Mouse (Mus musculus) heart, adult 9 months (tissue): ENCODE measurements around the gene Pomt1.

Experiments used
- DNase-seq, 2 experiments: peaks; one replicate each; pipeline ENCODE4 v3.0.0; 2022; ENCODE audit warnings: low spot score in 2 of 2

Gene Pomt1

GRCm38 (mm10) chr2:32235886-32236759 is at the start of gene Pomt1:
TSS of gene Pomt1 (plus strand) at chr2:32236590.
- peak; percentile 89 to 91 for DNase-seq

- DNase-seq, result no peak
Measured at GRCm38 (mm10) chr2:32187019-32187551, 49.3 kb upstream of the Pomt1 start.

GRCm38 (mm10) chr2:32187649-32188048 is 48.7 kb upstream of the Pomt1 start:
- DNase-seq, result no peak

DNA sequence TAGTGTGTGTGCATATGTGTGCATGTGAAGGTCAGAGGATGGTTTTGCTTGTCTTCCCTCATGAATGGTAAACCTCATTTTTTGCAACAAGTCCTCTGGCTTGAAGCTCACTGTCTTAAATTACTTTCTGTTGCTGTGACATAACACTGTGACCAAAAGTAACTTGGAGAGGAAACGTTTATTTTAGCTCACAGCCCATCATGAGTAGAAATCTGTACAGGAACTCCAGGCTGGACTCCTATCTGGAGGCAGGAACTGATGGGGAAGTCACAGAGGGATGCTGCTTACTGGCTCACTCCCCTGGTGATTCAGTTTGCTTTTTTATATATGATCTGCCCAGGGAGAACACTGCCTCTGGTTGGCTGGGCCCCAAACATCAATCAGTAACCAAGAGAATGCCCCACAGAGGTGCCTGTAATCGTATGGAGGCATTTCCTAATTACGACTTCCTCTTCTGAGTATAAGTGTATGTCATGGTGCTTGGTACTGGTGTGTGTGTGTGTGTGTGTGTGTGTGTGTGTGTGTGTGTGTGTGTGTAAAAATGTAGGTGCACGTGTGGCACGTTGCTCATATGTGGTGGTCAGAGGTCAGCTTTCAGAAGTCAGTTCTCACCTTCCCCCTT is 47.2 kb upstream of the Pomt1 start:
- no peak for DNase-seq

GRCm38 (mm10) chr2:32190620-32191019 is 45.8 kb upstream of the Pomt1 start:
- DNase-seq, result no peak

DNA sequence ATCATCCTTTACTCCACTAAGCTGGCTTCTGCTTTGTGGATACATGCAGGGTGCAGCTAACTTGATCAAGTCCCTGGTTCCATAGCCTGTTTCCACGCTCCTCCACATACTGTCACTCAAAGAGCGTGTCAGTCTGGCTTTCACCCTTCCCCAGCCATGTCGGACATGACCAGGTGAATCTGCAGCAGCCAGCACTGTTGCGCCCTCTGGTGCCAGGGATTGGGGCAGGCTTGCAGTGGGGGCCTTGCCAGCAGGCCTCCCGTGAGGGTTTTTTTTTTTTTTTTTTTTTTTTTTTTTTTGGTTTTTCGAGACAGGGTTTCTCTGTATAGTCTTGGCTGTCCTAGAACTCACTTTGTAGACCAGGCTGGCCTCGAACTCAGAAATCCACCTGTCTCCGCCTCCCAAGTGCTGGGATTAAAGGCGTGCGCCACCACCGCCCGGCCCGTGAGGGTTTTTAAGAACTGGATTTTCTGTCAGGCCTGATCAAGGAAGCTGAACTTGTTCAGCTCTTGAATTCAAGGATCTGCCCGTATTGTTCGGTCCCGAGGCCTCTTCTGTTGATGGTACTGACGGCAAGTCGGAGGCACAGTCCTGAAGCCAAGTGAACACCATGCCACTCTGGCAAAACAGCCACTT is 44.4 kb upstream of the Pomt1 start:
- DNase-seq, result no peak

DNA sequence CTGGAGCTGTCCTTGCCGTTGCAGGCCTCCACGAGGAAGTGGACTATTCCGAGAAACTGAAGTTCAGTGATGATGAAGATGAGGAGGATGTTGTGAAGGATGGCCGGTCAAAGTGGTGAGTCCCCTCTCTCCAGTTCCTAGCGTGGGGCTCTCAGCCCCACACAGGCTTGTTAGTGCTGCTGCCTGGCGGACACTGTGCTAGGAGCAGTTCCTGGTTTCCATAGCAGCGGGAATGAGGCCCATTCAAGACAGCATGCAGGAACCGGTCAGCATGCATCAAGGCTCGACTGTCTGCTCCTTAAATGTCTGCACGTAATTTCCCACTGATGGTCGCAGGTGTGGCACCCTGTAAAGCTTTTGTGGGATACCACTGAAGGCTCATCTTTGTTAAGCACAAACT is 37.4 kb upstream of the Pomt1 start:
- DNase-seq, result no peak

- no peak for DNase-seq
Measured at GRCm38 (mm10) chr2:32200033-32200432, 36.4 kb upstream of the Pomt1 start.

GRCm38 (mm10) chr2:32200712-32201111 is 35.7 kb upstream of the Pomt1 start:
- DNase-seq, result no peak

DNA sequence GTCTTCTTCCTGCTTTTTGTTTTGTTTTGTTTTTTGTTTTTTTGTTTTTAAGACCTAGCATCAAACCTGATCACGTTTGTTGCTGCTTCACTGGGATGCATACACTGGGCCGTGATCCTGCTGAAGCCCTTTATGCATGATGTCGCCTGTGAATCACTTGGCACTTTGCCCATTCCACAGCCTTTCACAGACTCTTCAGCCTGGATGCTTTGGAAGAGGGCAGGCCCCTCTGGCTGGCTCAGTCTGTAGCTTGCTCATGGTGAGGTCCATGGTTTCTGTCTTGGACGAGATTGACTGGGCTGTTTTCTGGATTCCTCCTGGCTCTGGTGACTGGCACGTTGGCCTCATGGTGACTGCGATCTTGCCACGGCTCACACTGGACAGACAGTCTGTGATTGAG is 34.9 kb upstream of the Pomt1 start:
- DNase-seq, result no peak

GRCm38 (mm10) chr2:32203853-32204252 is 32.5 kb upstream of the Pomt1 start:
- DNase-seq, result no peak

GRCm38 (mm10) chr2:32207682-32208081 is 28.7 kb upstream of the Pomt1 start:
- no peak for DNase-seq

- no peak for DNase-seq
Measured at GRCm38 (mm10) chr2:32211689-32212088, 24.7 kb upstream of the Pomt1 start.

DNA sequence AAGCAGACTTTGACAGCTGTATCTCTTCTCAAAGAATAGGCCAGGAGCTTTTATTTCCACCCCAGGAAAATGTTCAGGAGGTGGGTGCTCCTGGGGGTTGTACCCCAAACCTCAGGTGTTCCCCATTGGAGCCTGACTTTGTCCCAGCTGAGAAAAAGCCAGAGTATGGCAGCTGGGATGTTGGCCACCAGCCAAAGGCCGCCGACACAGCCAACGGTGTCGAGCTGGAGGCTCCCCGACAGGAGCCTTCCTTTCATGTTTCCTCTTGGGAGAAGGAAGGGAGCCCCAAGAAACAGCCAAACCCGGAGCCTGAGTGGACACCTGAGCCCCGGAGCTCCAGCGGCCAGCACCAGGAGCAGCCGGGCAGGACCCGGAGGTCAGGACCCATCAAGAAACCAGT is 23.4 kb upstream of the Pomt1 start:
- DNase-seq, result no peak

- no peak for DNase-seq
Measured at GRCm38 (mm10) chr2:32215576-32215975, 20.8 kb upstream of the Pomt1 start.

DNA sequence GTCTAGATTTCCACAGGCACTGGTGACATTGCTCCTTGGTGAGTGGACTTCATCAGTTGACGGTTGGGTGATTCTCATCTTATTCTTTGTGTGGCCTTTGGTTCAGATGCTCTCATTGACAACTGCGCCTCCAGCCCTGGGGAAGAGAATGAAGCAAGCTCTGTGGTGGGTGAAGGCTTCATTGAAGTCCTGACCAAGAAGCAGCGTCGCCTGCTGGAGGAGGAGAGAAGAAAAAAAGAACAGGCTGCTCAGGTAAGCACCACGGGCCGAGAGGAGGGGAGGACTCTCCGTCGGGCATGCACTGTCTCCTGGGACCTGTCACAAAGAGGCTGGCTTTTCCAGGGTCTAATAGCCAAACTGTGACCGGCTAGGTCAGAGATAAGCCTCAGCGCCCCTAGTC is 19.9 kb upstream of the Pomt1 start:
- DNase-seq, result no peak

DNA sequence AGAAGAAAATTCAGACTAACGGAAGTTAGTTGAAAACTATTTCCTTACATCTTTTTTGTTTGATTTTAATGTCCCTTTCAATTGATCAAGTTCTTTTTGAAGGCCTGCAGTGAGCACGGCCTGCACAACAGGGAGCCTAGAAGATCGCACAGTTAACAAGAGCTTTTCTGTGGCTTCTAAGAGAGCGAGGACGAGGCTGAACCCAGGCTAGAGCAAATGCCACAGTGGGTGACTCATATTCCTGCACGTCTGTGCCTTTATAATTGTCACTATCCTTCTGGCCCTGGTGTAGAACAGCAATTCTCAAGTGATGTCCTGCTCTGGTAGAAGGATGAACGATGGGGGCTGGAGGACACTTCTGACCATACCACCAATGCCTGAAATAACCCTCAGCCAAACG is 18.7 kb upstream of the Pomt1 start:
- no peak for DNase-seq

GRCm38 (mm10) chr2:32218113-32218512 is 18.3 kb upstream of the Pomt1 start:
- DNase-seq, result no peak

DNA sequence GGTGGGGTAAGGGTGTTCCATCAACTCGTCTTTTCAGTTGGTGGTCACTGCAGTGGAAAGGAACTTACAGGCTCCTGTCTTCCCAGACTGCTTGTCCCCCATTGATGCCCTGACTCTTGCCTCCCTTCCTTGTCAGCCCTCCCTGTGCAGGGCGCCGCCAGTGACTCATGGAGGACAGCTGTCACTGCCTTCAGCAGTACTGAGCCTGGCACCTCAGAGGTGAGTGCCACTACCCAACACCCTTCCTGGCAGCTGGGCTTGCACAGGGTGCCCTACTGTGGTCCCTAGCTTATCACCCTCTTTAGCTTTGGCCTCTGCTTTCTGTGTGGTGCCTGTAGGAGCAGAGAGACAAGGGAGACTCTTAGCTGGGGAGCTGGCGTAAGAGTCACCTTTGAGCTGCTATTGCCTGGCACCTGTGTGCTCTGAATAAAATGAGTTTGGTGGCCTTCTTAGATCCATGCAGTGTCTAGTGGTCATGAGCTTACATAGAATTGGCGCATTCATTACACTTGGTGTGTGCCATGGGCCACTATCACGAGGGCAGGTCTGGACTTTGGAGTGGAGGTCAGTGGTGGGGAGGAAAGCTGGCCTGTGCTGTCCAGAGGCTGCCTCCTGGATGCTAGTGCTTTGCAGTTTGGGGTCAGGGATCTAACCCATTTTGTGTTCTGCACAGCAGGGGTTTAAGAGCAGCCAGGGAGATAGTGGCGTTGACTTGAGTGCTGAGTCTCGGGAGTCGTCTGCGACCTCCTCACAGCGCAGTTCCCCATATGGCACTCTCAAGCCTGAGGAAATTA is 17.7 kb upstream of the Pomt1 start:
- DNase-seq, result peak; percentile 37 to 61

GRCm38 (mm10) chr2:32219501-32219900 is 16.9 kb upstream of the Pomt1 start:
- DNase-seq, result no peak

DNA sequence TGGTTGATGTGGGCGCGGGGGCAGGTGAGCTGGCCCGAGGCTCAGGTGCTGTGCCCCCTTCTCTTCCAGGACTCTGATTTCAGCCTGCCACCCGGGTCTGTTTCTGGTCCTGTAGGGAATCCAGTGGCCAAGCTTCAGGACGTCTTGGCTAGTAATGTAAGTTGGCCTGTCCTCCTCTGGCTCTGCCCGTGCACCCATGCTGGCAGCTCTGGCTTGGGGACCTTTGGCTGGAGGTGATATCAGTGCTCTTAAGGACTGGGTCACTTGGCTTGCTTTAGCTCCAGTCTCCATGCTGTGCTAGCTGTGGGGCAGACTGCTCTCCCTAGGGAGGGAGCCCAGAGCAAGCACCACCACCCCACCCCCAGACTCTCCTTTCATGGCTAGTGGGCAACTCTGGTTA is 16.4 kb upstream of the Pomt1 start:
- DNase-seq, result peak in 1 of 2 experiments; percentile 47

- DNase-seq, result no peak
Measured at GRCm38 (mm10) chr2:32220969-32221368, 15.4 kb upstream of the Pomt1 start.
